Mouse (Mus musculus) intestine, embryonic 16.5 days (tissue): Measurements from ENCODE around the gene Dnaja2. TPM values are rescaled to one million over a fixed set of nuclear protein-coding genes. Genes with fewer than 3 reads are reported as not detected.

ENCODE experiments used
- ATAC-seq: fragments of 200-750 bp; cut with Nextera tagmentation; 2 replicates; pipeline ENCODE4 v1.8.0; 2017; ENCODE audit warnings: moderate TSS enrichment, moderate library complexity
- H3K27ac ChIP-seq: fragments of 300-500 bp; sonication (generic); 2 replicates; pipeline ENCODE4 v1.5.1; 2014; ENCODE audit warnings: mild to moderate bottlenecking, low read length
- H3K27me3 ChIP-seq: fragments of 300-500 bp; sonication (generic); replicated peaks from 2 replicates; pipeline ENCODE4 v1.6.1; 2014; ENCODE audit warnings: low read length, control low read depth, mixed read lengths; ENCODE audit not compliant: control insufficient read depth, insufficient read depth
- H3K36me3 ChIP-seq: fragments of 300-500 bp; sonication (generic); 2 replicates; pipeline ENCODE4 v1.6.1; 2014; ENCODE audit warnings: low read length, control low read depth; ENCODE audit not compliant: control insufficient read depth, insufficient read depth
- H3K4me1 ChIP-seq: fragments of 300-500 bp; sonication (generic); 2 replicates; pipeline ENCODE4 v1.6.1; 2014; ENCODE audit warnings: low read length, control low read depth, mixed read lengths; ENCODE audit not compliant: control insufficient read depth, insufficient read depth
- H3K4me2 ChIP-seq: fragments of 300-500 bp; sonication (generic); 2 replicates; pipeline ENCODE4 v1.6.1; 2014; ENCODE audit warnings: low read depth, low read length, control low read depth
- H3K4me3 ChIP-seq: fragments of 300-500 bp; sonication (generic); 2 replicates; pipeline ENCODE4 v1.5.1; 2014; ENCODE audit warnings: mild to moderate bottlenecking, low read length
- H3K9ac ChIP-seq: fragments of 300-500 bp; sonication (generic); 2 replicates; pipeline ENCODE4 v1.6.1; 2014; ENCODE audit warnings: low read depth, low read length
- H3K9me3 ChIP-seq: fragments of 300-500 bp; sonication (generic); 2 replicates; pipeline ENCODE4 v1.6.1; 2016; ENCODE audit warnings: low read length, control low read depth; ENCODE audit not compliant: control insufficient read depth
- WGBS: fragments of 180-500 bp; shearing (Covaris S2); extraction: QIAGEN DNeasy Blood & Tissue Kit; methylation state at CpG from one replicate; pipeline ENCODE4 v1.1.7; 2014; 5-methylcytosine and 5-hydroxymethylcytosine counted together
- polyA plus RNA-seq: library from polyadenylated mRNA; unstranded; fragments of >200 nt; fragmentation: Nextera tagmentation; extraction: Ambion mirVana; gene quantifications from 2 replicates; pipeline ENCODE4 v1.2.1, GENCODE M21; 2015

The Dnaja2 gene
- polyA plus RNA-seq, 1 experiment from 2014 or later, result 149 TPM

- H3K27ac ChIP-seq, result no peak overlapping the region
- H3K4me3 ChIP-seq, result no peak overlapping the region
- no peak overlapping the region for H3K4me2 ChIP-seq
- H3K27me3 ChIP-seq, result no peaks in the 10 kb centered on the region
- WGBS, result 76% methylated on average over 3 of the region's 3 CpGs
- no peaks in the 10 kb centered on the region for H3K4me1 ChIP-seq
- no peaks in the 10 kb centered on the region for H3K9me3 ChIP-seq
- no peak for ATAC-seq
- no peak overlapping the region for H3K9ac ChIP-seq
- 0 out of 2 replicates have a peak, but pooled peaks cover 2% of the 10 kb centered on the region for H3K36me3 ChIP-seq
Observed at GRCm38 (mm10) chr8:85531471-85531870, 23.7 kb downstream of the Dnaja2 start.

DNA sequence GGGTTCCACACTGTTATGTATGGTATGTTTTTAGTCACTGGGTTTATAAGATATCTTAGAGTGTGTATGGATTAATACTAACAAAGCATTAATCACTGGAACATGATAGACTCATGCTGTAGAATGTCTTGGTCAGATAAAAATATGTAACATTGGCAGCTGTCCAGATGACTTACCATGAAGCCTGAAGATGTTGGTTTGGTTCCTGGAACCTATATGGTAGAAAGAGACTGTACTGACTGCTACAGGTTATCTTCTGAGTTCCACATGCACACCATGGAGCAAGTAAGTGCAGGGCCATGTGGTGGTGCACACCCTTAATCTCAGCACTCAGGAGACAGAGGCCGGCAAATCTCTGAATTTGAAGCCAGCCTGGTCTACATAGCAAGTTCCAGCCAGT is 24.4 kb downstream of the Dnaja2 start:
- 94% methylated on average over 1 of the region's 1 CpGs for WGBS
- no peaks in the 10 kb centered on the region for H3K9me3 ChIP-seq
- H3K4me3 ChIP-seq, result no peak overlapping the region
- H3K27ac ChIP-seq, result no peak overlapping the region
- no peak overlapping the region for H3K4me2 ChIP-seq
- no peaks in the 10 kb centered on the region for H3K4me1 ChIP-seq
- no peaks in the 10 kb centered on the region for H3K36me3 ChIP-seq
- no peaks in the 10 kb centered on the region for H3K27me3 ChIP-seq
- ATAC-seq, result no peak
- H3K9ac ChIP-seq, result no peak overlapping the region

GRCm38 (mm10) chr8:85528959-85529358 is 26.2 kb downstream of the Dnaja2 start:
- no peaks in the 10 kb centered on the region for H3K9me3 ChIP-seq
- H3K4me3 ChIP-seq, result no peak overlapping the region
- H3K27ac ChIP-seq, result no peak overlapping the region
- H3K4me2 ChIP-seq, result no peak overlapping the region
- WGBS, result 61% methylated on average over 3 of the region's 3 CpGs
- no peak overlapping the region for H3K9ac ChIP-seq
- no peaks in the 10 kb centered on the region for H3K27me3 ChIP-seq
- H3K36me3 ChIP-seq, result no peaks in the 10 kb centered on the region
- ATAC-seq, result no peak
- H3K4me1 ChIP-seq, result no peaks in the 10 kb centered on the region

- WGBS, result 29% methylated on average over 6 of the region's 6 CpGs
- no peak overlapping the region for H3K4me3 ChIP-seq
- no peaks in the 10 kb centered on the region for H3K4me1 ChIP-seq
- no peaks in the 10 kb centered on the region for H3K36me3 ChIP-seq
- no peaks in the 10 kb centered on the region for H3K9me3 ChIP-seq
- peak; percentile 48; the same call in 1 of the 2 replicates for ATAC-seq
- no peak overlapping the region for H3K9ac ChIP-seq
- H3K27me3 ChIP-seq, result no peaks in the 10 kb centered on the region
- H3K4me2 ChIP-seq, result no peak overlapping the region
- no peak overlapping the region for H3K27ac ChIP-seq
Observed at GRCm38 (mm10) chr8:85526105-85526504, 29.0 kb downstream of the Dnaja2 start.

GRCm38 (mm10) chr8:85524086-85524485 is 31.1 kb downstream of the Dnaja2 start:
- no peak overlapping the region for H3K27ac ChIP-seq
- 0 out of 2 replicates have a peak, but pooled peaks cover 4% of the 10 kb centered on the region for H3K36me3 ChIP-seq
- H3K9me3 ChIP-seq, result no peaks in the 10 kb centered on the region
- WGBS, result 90% methylated on average over 7 of the region's 7 CpGs
- no peak overlapping the region for H3K4me2 ChIP-seq
- H3K9ac ChIP-seq, result no peak overlapping the region
- H3K27me3 ChIP-seq, result no peaks in the 10 kb centered on the region
- ATAC-seq, result no peak
- no peaks in the 10 kb centered on the region for H3K4me1 ChIP-seq
- H3K4me3 ChIP-seq, result no peak overlapping the region

DNA sequence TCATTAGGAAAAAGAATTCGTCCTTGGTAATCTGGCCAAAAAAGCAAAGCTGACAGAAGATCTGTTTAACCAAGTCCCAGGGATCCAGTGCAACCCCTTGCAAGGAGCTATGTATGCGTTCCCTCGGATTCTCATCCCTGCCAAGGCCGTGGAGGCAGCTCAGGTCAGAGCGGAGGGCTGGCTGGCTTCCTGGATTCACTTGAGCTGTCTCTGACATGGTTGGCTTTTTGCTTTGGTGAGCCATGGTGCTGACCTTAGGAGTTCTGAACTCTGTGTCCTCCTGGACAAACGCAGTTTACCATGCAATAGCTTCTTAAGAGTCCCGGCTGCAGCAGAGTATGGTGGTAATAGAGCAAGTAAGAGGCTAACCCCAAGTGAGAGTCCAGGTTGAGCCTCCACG is 33.8 kb downstream of the Dnaja2 start:
- H3K4me1 ChIP-seq, result no peaks in the 10 kb centered on the region
- H3K4me3 ChIP-seq, result no peak overlapping the region
- WGBS, result 95% methylated on average over 8 of the region's 8 CpGs
- no peaks in the 10 kb centered on the region for H3K9me3 ChIP-seq
- H3K9ac ChIP-seq, result no peak overlapping the region
- H3K27me3 ChIP-seq, result no peaks in the 10 kb centered on the region
- H3K36me3 ChIP-seq, result 0 out of 2 replicates have a peak, but pooled peaks cover 5% of the 10 kb centered on the region
- no peak overlapping the region for H3K4me2 ChIP-seq
- ATAC-seq, result no peak
- H3K27ac ChIP-seq, result no peak overlapping the region

GRCm38 (mm10) chr8:85520586-85520985 is 34.6 kb downstream of the Dnaja2 start:
- 0 out of 2 replicates have a peak, but pooled peaks cover 5% of the 10 kb centered on the region for H3K36me3 ChIP-seq
- 90% methylated on average over 4 of the region's 4 CpGs for WGBS

DNA sequence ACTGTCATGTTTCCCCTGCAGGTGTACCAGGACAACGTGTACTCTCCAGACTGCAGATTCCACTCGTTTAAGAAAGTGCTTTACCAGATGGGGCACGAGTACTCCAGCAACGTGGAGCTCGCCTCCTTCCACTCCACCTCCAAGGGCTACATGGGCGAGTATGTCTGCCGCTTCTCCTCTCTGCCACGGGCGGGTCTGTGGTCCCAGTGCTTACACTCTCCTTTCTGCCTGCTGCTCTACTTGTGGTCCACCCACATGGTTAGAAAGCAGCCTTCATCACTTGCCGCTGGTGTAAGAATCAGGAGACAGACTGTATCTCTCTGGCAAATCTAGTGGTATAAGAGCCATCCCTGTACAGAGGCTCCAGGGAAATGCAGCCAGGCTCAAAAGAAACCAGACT is 37.2 kb downstream of the Dnaja2 start:
- ATAC-seq, result no peak
- Histone ChIP-seq H3K4me2 (no peak overlapping the region), H3K27ac (no peak overlapping the region), H3K4me3 (no peak overlapping the region), H3K9me3 (no peaks in the 10 kb centered on the region), H3K27me3 (no peaks in the 10 kb centered on the region), H3K9ac (no peak overlapping the region), H3K4me1 (no peaks in the 10 kb centered on the region), H3K36me3 (0 out of 2 replicates have a peak, but pooled peaks cover 5% of the 10 kb centered on the region)
- WGBS, result 91% methylated on average over 10 of the region's 10 CpGs

More at GRCm38 (mm10) chr8:85520586-85520985, 34.6 kb downstream of the Dnaja2 start:
- H3K4me3 ChIP-seq, result no peak overlapping the region
- no peaks in the 10 kb centered on the region for H3K4me1 ChIP-seq
- no peaks in the 10 kb centered on the region for H3K27me3 ChIP-seq
- no peak overlapping the region for H3K27ac ChIP-seq
- no peaks in the 10 kb centered on the region for H3K9me3 ChIP-seq
- H3K9ac ChIP-seq, result no peak overlapping the region
- H3K4me2 ChIP-seq, result no peak overlapping the region
- ATAC-seq, result no peak

DNA sequence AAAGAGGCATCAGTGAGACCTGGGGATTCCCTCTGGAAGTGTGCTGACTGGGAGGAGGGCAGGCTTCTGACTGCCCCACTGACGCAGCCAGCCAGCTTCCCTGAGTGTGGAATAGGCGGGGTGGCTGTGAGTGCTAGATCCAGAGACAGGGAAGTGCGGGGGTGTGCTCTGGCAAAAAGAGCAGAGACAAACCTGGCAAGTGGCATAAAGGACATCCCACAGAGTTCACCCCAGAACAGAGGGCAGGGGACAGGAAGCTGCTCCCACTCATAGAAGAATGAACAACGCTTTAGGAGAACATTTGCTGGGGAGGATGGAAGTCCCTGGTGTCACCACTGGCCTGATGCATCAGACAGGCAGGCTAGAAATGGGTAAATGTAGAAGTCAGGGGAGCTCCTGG is 37.8 kb downstream of the Dnaja2 start:
- Histone ChIP-seq H3K36me3 (0 out of 2 replicates have a peak, but pooled peaks cover 5% of the 10 kb centered on the region), H3K4me2 (no peak overlapping the region), H3K9me3 (no peaks in the 10 kb centered on the region), H3K4me3 (no peak overlapping the region), H3K27me3 (no peaks in the 10 kb centered on the region), H3K9ac (no peak overlapping the region), H3K27ac (no peak overlapping the region), H3K4me1 (no peaks in the 10 kb centered on the region)
- ATAC-seq, result no peak
- 77% methylated on average over 4 of the region's 4 CpGs for WGBS

- ATAC-seq, result no peak; the same call in 1 of the 2 replicates
- WGBS, result 72% methylated on average over 7 of the region's 7 CpGs
- H3K4me2 ChIP-seq, result no peak overlapping the region
Observed at GRCm38 (mm10) chr8:85515391-85515790, 39.8 kb downstream of the Dnaja2 start.

More at GRCm38 (mm10) chr8:85515391-85515790, 39.8 kb downstream of the Dnaja2 start:
- no peak overlapping the region for H3K9ac ChIP-seq
- H3K4me3 ChIP-seq, result no peak overlapping the region
- no peaks in the 10 kb centered on the region for H3K27me3 ChIP-seq
- no peaks in the 10 kb centered on the region for H3K9me3 ChIP-seq
- 0 out of 2 replicates have a peak, but pooled peaks cover 5% of the 10 kb centered on the region for H3K36me3 ChIP-seq
- H3K4me1 ChIP-seq, result no peaks in the 10 kb centered on the region
- H3K27ac ChIP-seq, result no peak overlapping the region
